Mouse (Mus musculus): ENCODE measurements around the gene Spata20. TPM values are rescaled to one million over a fixed set of nuclear protein-coding genes. Genes with fewer than 3 reads are reported as not detected.

The Spata20 gene
- 0.48 and 0.69 TPM in 2 replicates for polyA plus RNA-seq (2015; fragmentation: Nextera tagmentation; extraction: Ambion mirVana)

GRCm38 (mm10) chr11:94486001-94486400 lies at the start of gene Spata20:
Gene Spata20, minus strand, starts transcription at chr11:94486179.
- 3% methylated on average over 24 of the region's 24 CpGs for WGBS
- H3K9ac ChIP-seq: no peak within 1 kb of the TSS

GRCm38 (mm10) chr11:94533171-94533570 lies 47.2 kb upstream of the Spata20 start:
- H3K4me2 ChIP-seq: no peak overlapping the region
- H3K27me3 ChIP-seq (replicated peaks): no peaks in the 10 kb centered on the region
- H3K36me3 ChIP-seq (replicated peaks): no peaks in the 10 kb centered on the region
- no peak overlapping the region for H3K27ac ChIP-seq
- H3K9me3 ChIP-seq: no peaks in the 10 kb centered on the region
- H3K4me1 ChIP-seq: no peaks in the 10 kb centered on the region
- H3K9ac ChIP-seq: no peak overlapping the region
- H3K4me3 ChIP-seq: no peak overlapping the region
- WGBS: 84% methylated on average over 8 of the region's 8 CpGs
- ATAC-seq (replicated peaks): no peak

More at GRCm38 (mm10) chr11:94486001-94486400, at the start of gene Spata20:
- Histone ChIP-seq H3K4me2 (peak within 1 kb of the TSS; percentile 42), H3K27ac (no peak within 1 kb of the TSS), H3K9me3 (no peaks in the 10 kb centered on the region), H3K36me3 (replicated peaks) (no peaks in the 10 kb centered on the region), H3K27me3 (replicated peaks) (peaks cover 4% of the 10 kb centered on the region; the same call in 1 of the 2 replicates), H3K4me3 (peak within 1 kb of the TSS; percentile 14), H3K4me1 (peaks cover 12% of the 10 kb centered on the region)
- peak; percentile 69; the same call in 1 of the 2 replicates for ATAC-seq (replicated peaks)

GRCm38 (mm10) chr11:94528879-94529278 lies 42.9 kb upstream of the Spata20 start:
- 32% methylated on average over 3 of the region's 3 CpGs for WGBS
- Histone ChIP-seq H3K36me3 (replicated peaks) (no peaks in the 10 kb centered on the region), H3K4me3 (no peak overlapping the region), H3K27me3 (replicated peaks) (no peaks in the 10 kb centered on the region), H3K9ac (no peak overlapping the region), H3K4me1 (no peaks in the 10 kb centered on the region), H3K4me2 (no peak overlapping the region), H3K9me3 (no peaks in the 10 kb centered on the region), H3K27ac (no peak overlapping the region)
- 0 out of 2 replicates have a peak, but pooled peaks have one; percentile 39 for ATAC-seq (replicated peaks)

GRCm38 (mm10) chr11:94526171-94526879 lies 40.3 kb upstream of the Spata20 start:
- ATAC-seq (replicated peaks): no peak
- Histone ChIP-seq H3K27ac (no peak overlapping the region), H3K4me1 (0 out of 2 replicates have a peak, but pooled peaks cover 6% of the 10 kb centered on the region), H3K4me2 (no peak overlapping the region), H3K9ac (no peak overlapping the region), H3K9me3 (no peaks in the 10 kb centered on the region), H3K27me3 (replicated peaks) (no peaks in the 10 kb centered on the region), H3K4me3 (no peak overlapping the region), H3K36me3 (replicated peaks) (no peaks in the 10 kb centered on the region)
- WGBS: 53% methylated on average over 9 of the region's 9 CpGs

GRCm38 (mm10) chr11:94521219-94521843 lies 35.4 kb upstream of the Spata20 start, which contains the start of gene Mycbpap:
Gene Mycbpap, minus strand, starts transcription at chr11:94521742.
- peak within 1 kb of the TSS; percentile 61 for H3K9ac ChIP-seq
- no peaks in the 10 kb centered on the region for H3K36me3 ChIP-seq (replicated peaks)
- WGBS: 1% methylated on average over 42 of the region's 42 CpGs
- H3K27me3 ChIP-seq (replicated peaks): no peaks in the 10 kb centered on the region
- ATAC-seq (replicated peaks): peak; percentile 81
- no peaks in the 10 kb centered on the region for H3K9me3 ChIP-seq
- peak within 1 kb of the TSS; percentile 91 for H3K4me2 ChIP-seq
- peak within 1 kb of the TSS; percentile 51 for H3K4me3 ChIP-seq
- H3K27ac ChIP-seq: peak within 1 kb of the TSS; percentile 35; the same call in 1 of the 2 replicates
- peaks cover 14% of the 10 kb centered on the region; the same call in 1 of the 2 replicates for H3K4me1 ChIP-seq

- Histone ChIP-seq H3K27me3 (replicated peaks) (no peaks in the 10 kb centered on the region), H3K27ac (no peak overlapping the region), H3K36me3 (replicated peaks) (no peaks in the 10 kb centered on the region), H3K4me2 (no peak overlapping the region), H3K4me3 (no peak overlapping the region), H3K9me3 (no peaks in the 10 kb centered on the region), H3K9ac (no peak overlapping the region), H3K4me1 (no peaks in the 10 kb centered on the region)
- 63% methylated on average over 9 of the region's 9 CpGs for WGBS
- no peak for ATAC-seq (replicated peaks)
Measured at GRCm38 (mm10) chr11:94513452-94513851, 27.5 kb upstream of the Spata20 start.

- Histone ChIP-seq H3K4me1 (no peaks in the 10 kb centered on the region), H3K9ac (no peak overlapping the region), H3K27ac (no peak overlapping the region), H3K9me3 (no peaks in the 10 kb centered on the region), H3K4me3 (no peak overlapping the region), H3K27me3 (replicated peaks) (no peaks in the 10 kb centered on the region), H3K36me3 (replicated peaks) (no peaks in the 10 kb centered on the region), H3K4me2 (no peak overlapping the region)
- WGBS: 93% methylated on average over 10 of the region's 10 CpGs
- ATAC-seq (replicated peaks): no peak
Measured at GRCm38 (mm10) chr11:94508976-94509375, 23.0 kb upstream of the Spata20 start.

- H3K27me3 ChIP-seq (replicated peaks): peaks cover 13% of the 10 kb centered on the region; the same call in 1 of the 2 replicates
- 92% methylated on average over 8 of the region's 8 CpGs for WGBS
- peaks cover 22% of the 10 kb centered on the region for H3K4me1 ChIP-seq
- ATAC-seq (replicated peaks): no peak
- no peak overlapping the region for H3K27ac ChIP-seq
- no peak overlapping the region for H3K4me2 ChIP-seq
- H3K4me3 ChIP-seq: no peak overlapping the region
- no peak overlapping the region for H3K9ac ChIP-seq
- H3K36me3 ChIP-seq (replicated peaks): no peaks in the 10 kb centered on the region
- no peaks in the 10 kb centered on the region for H3K9me3 ChIP-seq
Measured at GRCm38 (mm10) chr11:94501482-94501881, 15.5 kb upstream of the Spata20 start.

- Histone ChIP-seq H3K4me3 (no peak overlapping the region), H3K36me3 (replicated peaks) (no peaks in the 10 kb centered on the region), H3K27me3 (replicated peaks) (peaks cover 13% of the 10 kb centered on the region; the same call in 1 of the 2 replicates), H3K4me2 (peak overlapping the region; percentile 54; the same call in 1 of the 2 replicates), H3K9me3 (no peaks in the 10 kb centered on the region), H3K27ac (no peak overlapping the region), H3K9ac (no peak overlapping the region; the same call in 1 of the 2 replicates), H3K4me1 (peaks cover 22% of the 10 kb centered on the region)
- WGBS: 30% methylated on average over 8 of the region's 8 CpGs
- no peak for ATAC-seq (replicated peaks)
Measured at GRCm38 (mm10) chr11:94500362-94500761, 14.4 kb upstream of the Spata20 start.

GRCm38 (mm10) chr11:94499661-94500152 lies 13.7 kb upstream of the Spata20 start, which contains the start of gene Epn3:
Gene Epn3, minus strand, starts transcription at chr11:94499974.
- peaks cover 13% of the 10 kb centered on the region; the same call in 1 of the 2 replicates for H3K27me3 ChIP-seq (replicated peaks)

GRCm38 (mm10) chr11:94499035-94499434 lies 13.1 kb upstream of the Spata20 start:
- Histone ChIP-seq H3K9ac (no peak overlapping the region), H3K27ac (no peak overlapping the region), H3K36me3 (replicated peaks) (no peaks in the 10 kb centered on the region), H3K27me3 (replicated peaks) (peaks cover 13% of the 10 kb centered on the region; the same call in 1 of the 2 replicates), H3K9me3 (no peaks in the 10 kb centered on the region), H3K4me3 (no peak overlapping the region), H3K4me2 (peak overlapping the region; percentile 54), H3K4me1 (peaks cover 22% of the 10 kb centered on the region)
- ATAC-seq (replicated peaks): 0 out of 2 replicates have a peak, but pooled peaks have one; percentile 11
- 9% methylated on average over 2 of the region's 2 CpGs for WGBS

More at GRCm38 (mm10) chr11:94499661-94500152, 13.7 kb upstream of the Spata20 start, which contains the start of gene Epn3:
- H3K4me3 ChIP-seq: peak within 1 kb of the TSS; percentile 26
- 0 out of 2 replicates have a peak, but pooled peaks have one; percentile 17 for ATAC-seq (replicated peaks)
- H3K4me1 ChIP-seq: peaks cover 22% of the 10 kb centered on the region
- H3K4me2 ChIP-seq: peak within 1 kb of the TSS; percentile 54
- H3K27ac ChIP-seq: no peak within 1 kb of the TSS
- H3K9me3 ChIP-seq: no peaks in the 10 kb centered on the region
- WGBS: under 1% methylated on average over 26 of the region's 26 CpGs
- no peak within 1 kb of the TSS; the same call in 1 of the 2 replicates for H3K9ac ChIP-seq
- no peaks in the 10 kb centered on the region for H3K36me3 ChIP-seq (replicated peaks)
